Mouse (Mus musculus) lung, adult 2 months (tissue): ENCODE measurements at regions not wholly inside any gene's neighbourhood (a gene's known extent, or its start where the extent isn't known, plus 50 kb on each side); places are given as distances from the start of the nearest gene placed in this dataset.

Source experiments
- DNase-seq: peaks from one replicate; pipeline ENCODE4 v3.0.0; 2022
- H3K4me1 ChIP-seq: fragments of 200-500 bp; 2 replicates; pipeline ENCODE4 v1.6.1; 2011; ENCODE audit warnings: low read length; ENCODE audit not compliant: control insufficient read depth, insufficient read depth
- H3K4me3 ChIP-seq: fragments of 200-500 bp; replicated peaks from 2 replicates; pipeline ENCODE3; 2011; ENCODE audit warnings: low read depth, mild to moderate bottlenecking, control low read depth, low read length; ENCODE audit errors: extremely low read depth
- CTCF ChIP-seq: fragments of 200-500 bp; IDR thresholded peaks from 2 replicates; pipeline ENCODE4 v1.5.1; 2011; ENCODE audit warnings: mild to moderate bottlenecking, low read length, control low read depth; ENCODE audit not compliant: insufficient read depth
- POLR2A ChIP-seq: fragments of 200-500 bp; IDR thresholded peaks from 2 replicates; pipeline ENCODE4 v1.6.1; 2011; ENCODE audit warnings: low read depth, mild to moderate bottlenecking, control low read depth, low read length, borderline replicate concordance; ENCODE audit errors: extremely low read depth
- WGBS: fragments of 180-500 bp; shearing (Covaris S2); methylation state at CpG from one replicate; pipeline ENCODE4 v1.1.7; 2018; 5-methylcytosine and 5-hydroxymethylcytosine counted together

DNA sequence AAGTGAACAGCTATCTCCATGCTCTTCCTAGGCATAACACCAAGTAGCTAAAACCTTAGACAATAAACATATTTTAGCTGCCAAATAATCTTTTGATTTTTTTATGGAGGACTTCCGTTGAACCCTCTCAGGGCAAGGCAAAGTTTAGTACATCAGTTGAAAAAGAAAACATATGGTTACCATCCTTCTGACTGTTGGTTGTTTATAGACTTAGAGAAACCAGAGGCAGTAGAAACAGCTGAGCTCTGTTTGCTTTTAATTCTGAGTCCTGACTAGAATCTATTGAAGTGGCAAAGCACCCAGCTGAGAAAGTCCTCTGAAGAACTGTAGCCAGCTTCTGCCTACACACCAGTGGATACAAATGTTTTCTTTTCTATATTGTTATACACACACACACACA is 109.7 kb downstream of the Alg10b start:
- 31% methylated on average over 1 of the region's 1 CpGs for WGBS
- no peak for DNase-seq
- Histone ChIP-seq H3K4me1 (no peaks in the 10 kb centered on the region), H3K4me3 (no peak overlapping the region)
- TF ChIP-seq CTCF: no peak
- TF ChIP-seq POLR2A: no peak

- no peak for TF ChIP-seq CTCF
- TF ChIP-seq POLR2A: no peak
- Histone ChIP-seq H3K4me3 (no peak overlapping the region), H3K4me1 (no peaks in the 10 kb centered on the region)
- no peak for DNase-seq
- 79% methylated on average over 4 of the region's 4 CpGs for WGBS
These were observed 110.3 kb downstream of the Alg10b start for GRCm38 (mm10) chr15:90334406-90334805.

- H3K4me1 ChIP-seq: no peaks in the 10 kb centered on the region
- H3K4me3 ChIP-seq: no peak overlapping the region
- no peak for DNase-seq
- 38% methylated on average over 7 of the region's 7 CpGs for WGBS
- no peak for TF ChIP-seq POLR2A
- TF ChIP-seq CTCF: no peak
These were observed 111.4 kb downstream of the Alg10b start for GRCm38 (mm10) chr15:90335506-90335905.

DNA sequence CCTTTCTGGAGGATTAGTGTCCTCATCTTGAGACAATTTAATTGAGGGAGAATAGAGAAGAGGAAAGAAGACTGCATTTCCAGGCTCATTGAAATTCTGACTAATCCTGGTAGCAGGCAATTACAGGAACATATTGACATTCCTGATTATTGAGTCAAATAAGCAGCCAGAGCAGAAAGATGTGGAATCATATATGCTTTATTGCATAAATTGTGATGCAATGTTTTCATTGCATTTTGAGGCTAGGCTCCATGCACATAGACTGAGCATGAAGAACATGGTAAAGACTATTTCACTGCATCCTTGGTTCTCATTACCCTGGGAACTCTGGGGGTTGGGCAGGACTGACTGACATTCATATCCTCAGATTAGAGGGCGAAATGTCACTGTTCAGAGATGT is 116.0 kb downstream of the Alg10b start:
- 48% methylated on average over 1 of the region's 1 CpGs for WGBS
- DNase-seq: no peak
- Histone ChIP-seq H3K4me1 (no peaks in the 10 kb centered on the region), H3K4me3 (no peak overlapping the region)
- TF ChIP-seq CTCF: no peak
- TF ChIP-seq POLR2A: no peak

GRCm38 (mm10) chr15:90341261-90341660 is 117.2 kb downstream of the Alg10b start:
- Histone ChIP-seq H3K4me3 (no peak overlapping the region), H3K4me1 (no peaks in the 10 kb centered on the region)
- WGBS: 80% methylated on average over 2 of the region's 2 CpGs
- no peak for DNase-seq
- TF ChIP-seq CTCF: no peak
- no peak for TF ChIP-seq POLR2A

GRCm38 (mm10) chr15:90343771-90344170 is 119.7 kb downstream of the Alg10b start:
- Histone ChIP-seq H3K4me1 (no peaks in the 10 kb centered on the region), H3K4me3 (no peak overlapping the region)
- TF ChIP-seq CTCF: no peak
- TF ChIP-seq POLR2A: no peak
- no peak for DNase-seq
- 42% methylated on average over 1 of the region's 1 CpGs for WGBS

DNA sequence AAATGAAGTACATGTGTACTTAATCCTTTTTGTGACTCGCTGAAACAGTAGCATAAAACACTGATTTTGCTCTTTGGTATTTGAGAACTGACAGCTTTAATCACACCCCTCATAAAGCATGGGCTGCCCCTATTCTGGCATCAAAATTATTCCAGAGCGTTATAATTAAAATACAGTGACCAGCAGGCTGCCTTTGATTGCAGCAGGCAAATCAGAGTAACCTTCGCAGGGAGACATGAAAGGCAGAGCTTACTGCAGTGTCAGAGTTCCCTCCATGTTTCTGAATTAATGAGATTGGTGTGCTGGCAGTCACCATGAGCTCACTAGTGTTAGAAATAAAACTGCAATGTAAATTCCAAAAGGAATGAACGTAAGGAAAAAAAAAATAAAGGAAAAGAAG is 120.8 kb downstream of the Alg10b start:
- DNase-seq: no peak
- Histone ChIP-seq H3K4me3 (no peak overlapping the region), H3K4me1 (no peaks in the 10 kb centered on the region)
- TF ChIP-seq POLR2A (no peak), CTCF (no peak)
- 61% methylated on average over 4 of the region's 4 CpGs for WGBS

GRCm38 (mm10) chr15:90346162-90346561 is 122.1 kb downstream of the Alg10b start:
- Histone ChIP-seq H3K4me3 (no peak overlapping the region), H3K4me1 (no peaks in the 10 kb centered on the region)
- 30% methylated on average over 9 of the region's 9 CpGs for WGBS
- DNase-seq: no peak
- no peak for TF ChIP-seq POLR2A
- no peak for TF ChIP-seq CTCF

DNA sequence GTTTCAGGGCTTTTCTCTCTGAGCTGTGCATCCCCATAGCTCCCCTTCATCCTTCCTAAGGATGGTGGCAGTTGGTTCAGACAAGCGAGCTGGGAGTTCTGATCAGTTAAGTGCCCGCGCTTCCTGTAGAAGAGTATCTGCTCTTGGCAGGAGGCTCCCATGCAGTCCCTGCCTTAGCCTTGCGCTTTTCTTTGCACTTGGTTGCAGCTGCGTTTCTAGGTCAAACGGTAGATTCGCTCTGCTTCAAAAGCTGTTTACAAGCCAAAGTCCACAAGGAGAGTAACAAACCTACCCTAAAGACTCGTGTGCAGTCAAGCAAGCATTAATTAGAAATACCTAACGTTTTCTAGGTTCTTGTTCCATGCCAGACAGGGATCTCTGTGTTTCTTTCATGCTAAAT is 122.6 kb downstream of the Alg10b start:
- DNase-seq: no peak
- TF ChIP-seq CTCF (no peak), POLR2A (no peak)
- no peaks in the 10 kb centered on the region for H3K4me1 ChIP-seq
- H3K4me3 ChIP-seq: no peak overlapping the region
- 56% methylated on average over 9 of the region's 9 CpGs for WGBS

DNA sequence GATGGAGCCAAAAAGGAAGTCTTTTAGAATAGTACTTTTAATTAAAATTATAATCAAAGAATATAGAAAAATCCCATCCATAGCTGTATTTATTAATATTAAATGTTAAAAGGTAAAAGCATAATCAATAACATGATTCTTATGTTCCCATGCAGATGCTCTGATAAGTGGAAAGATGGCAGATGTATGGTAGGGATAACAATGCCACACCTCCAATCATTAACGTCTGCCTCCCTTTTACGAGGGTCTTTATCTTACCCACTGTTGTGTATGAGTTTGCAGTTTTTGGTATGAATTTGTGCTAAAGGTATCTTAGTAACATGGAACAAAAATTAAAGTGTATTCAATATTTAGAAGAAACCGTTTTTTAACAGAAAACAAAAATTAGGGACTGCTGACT is 127.8 kb downstream of the Alg10b start:
- no peak for DNase-seq
- H3K4me1 ChIP-seq: no peaks in the 10 kb centered on the region
- TF ChIP-seq POLR2A (no peak), CTCF (no peak)
- no peak overlapping the region for H3K4me3 ChIP-seq
- 89% methylated on average over 3 of the region's 3 CpGs for WGBS

DNA sequence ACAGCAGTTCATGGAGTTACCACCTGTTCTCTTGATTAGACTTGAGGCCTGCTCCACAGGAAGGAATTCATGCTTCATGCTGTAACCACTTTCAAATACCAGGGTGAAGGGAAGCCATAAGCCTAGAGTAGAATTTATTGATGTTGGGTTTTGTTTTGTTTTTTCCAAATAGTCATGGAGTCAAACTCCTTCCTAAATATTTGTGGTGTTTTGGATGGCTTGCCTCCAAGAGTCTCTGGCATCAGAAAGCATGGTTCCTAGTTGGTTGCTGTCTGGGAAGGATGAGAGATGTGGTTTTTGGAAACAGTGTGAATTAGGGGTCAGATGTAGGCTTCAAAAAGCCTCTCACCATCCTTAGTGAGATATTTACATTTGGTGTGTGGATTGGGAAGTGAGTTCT is 141.5 kb downstream of the Alg10b start:
- no peak for DNase-seq
- Histone ChIP-seq H3K4me3 (no peak overlapping the region), H3K4me1 (no peaks in the 10 kb centered on the region)
- TF ChIP-seq CTCF (no peak), POLR2A (no peak)
